Mouse (Mus musculus): ENCODE results near the gene Guca1b. TPM values are rescaled to one million over a fixed set of nuclear protein-coding genes. Genes with fewer than 3 reads are reported as not detected.
A peak's percentile ranks its signal among the peaks of the same experiment; 100 is the strongest.
"Not testable (repeated sequence)": the region's sequence is repeated elsewhere in the genome, so short reads cannot be mapped to it uniquely, and the experiment has no call there.

Gene Guca1b
- polyA plus RNA-seq, 1 experiment from 2014 or later: 0.25 TPM

DNA sequence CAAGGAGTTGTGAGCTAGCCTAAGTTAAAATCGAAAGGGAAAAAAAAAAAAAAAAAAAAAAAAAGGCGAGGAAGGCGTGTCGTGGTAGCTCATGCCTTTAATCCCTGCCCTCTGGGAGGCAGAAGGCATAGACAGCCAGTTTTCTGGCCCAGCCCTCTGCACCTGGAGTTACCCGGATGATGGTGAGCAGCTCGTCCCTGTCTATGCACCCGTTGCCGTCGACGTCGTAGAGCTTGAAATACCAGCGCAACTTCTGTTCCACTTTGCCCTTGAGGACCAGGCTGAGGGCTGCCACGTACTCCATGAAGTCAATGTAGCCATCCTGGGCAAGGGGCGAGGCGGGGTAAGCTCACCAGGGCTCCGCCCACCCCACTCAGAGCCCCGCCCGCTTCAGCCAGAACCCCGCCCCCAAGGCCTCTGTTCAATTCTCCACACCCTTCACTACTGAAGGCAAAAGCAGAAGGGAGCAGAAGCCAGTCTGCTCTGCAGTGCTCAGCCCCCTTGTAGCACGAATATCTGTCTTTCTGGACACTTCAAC is 10.3 kb downstream of the Guca1b start:
- no peak; the same call in 1 of the 2 replicates for ATAC-seq (ENCODE audit: insufficient number of reproducible peaks, low FRiP score, low TSS enrichment, low read depth)

DNA sequence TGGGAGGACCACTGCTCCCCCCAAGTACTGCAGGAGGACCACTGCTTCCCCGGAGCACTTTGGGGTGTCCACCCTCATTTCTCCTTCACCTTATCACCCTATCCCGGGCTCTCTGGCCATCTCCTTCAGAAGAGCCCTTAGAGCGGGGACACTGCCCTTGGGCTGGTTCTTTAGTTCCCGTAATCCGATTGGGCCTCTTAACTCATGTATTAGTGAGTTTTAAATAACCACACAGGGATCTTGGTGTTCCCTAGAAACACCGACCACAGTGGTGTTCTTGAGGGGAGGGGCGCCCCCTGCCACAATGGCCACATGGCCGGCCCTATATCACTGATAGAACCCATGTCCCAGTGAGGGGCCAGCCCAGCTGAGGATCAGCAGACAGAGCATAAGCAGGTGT is 13.9 kb downstream of the Guca1b start:
- Histone ChIP-seq H3K4me1 (ENCODE audit: control insufficient read depth, insufficient read depth, low read length) (no peaks in the 10 kb centered on the region), H3K27me3 (ENCODE audit: control insufficient read depth, insufficient read depth, low read length) (peaks cover 26% of the 10 kb centered on the region), H3K4me3 (ENCODE audit: low read depth, low read length) (no peak overlapping the region), H3K9ac (ENCODE audit: low read length) (no peak overlapping the region), H3K36me3 (ENCODE audit: control insufficient read depth, insufficient read depth, low read length) (no peaks in the 10 kb centered on the region), H3K9me3 (ENCODE audit: control insufficient read depth, low read length) (no peaks in the 10 kb centered on the region), H3K4me2 (ENCODE audit: low read depth, severe bottlenecking) (no peak overlapping the region), H3K27ac (replicated peaks; ENCODE audit: low read depth, low read length) (no peak overlapping the region)
- 84% methylated on average over 8 of the region's 8 CpGs for WGBS
- DNase-seq (ENCODE audit: low spot score): no peak
- no peak for ATAC-seq (ENCODE audit: insufficient number of reproducible peaks, low FRiP score, low TSS enrichment, low read depth)

More for the DNA sequence above, 10.3 kb downstream of the Guca1b start:
- WGBS: 2% methylated on average over 20 of the region's 20 CpGs
- Histone ChIP-seq H3K27ac (replicated peaks; ENCODE audit: low read depth, low read length) (no peak overlapping the region), H3K9me3 (ENCODE audit: control insufficient read depth, low read length) (no peaks in the 10 kb centered on the region; the same call in 1 of the 2 replicates), H3K4me3 (ENCODE audit: low read depth, low read length) (no peak overlapping the region), H3K4me2 (ENCODE audit: low read depth, severe bottlenecking) (peak overlapping the region; percentile 29), H3K4me1 (ENCODE audit: control insufficient read depth, insufficient read depth, low read length) (no peaks in the 10 kb centered on the region), H3K9ac (ENCODE audit: low read length) (peak overlapping the region; percentile 12; the same call in 1 of the 2 replicates), H3K36me3 (ENCODE audit: control insufficient read depth, insufficient read depth, low read length) (no peaks in the 10 kb centered on the region), H3K27me3 (ENCODE audit: control insufficient read depth, insufficient read depth, low read length) (peaks cover 27% of the 10 kb centered on the region)
- peak; percentile 62 for DNase-seq (ENCODE audit: low spot score)

DNA sequence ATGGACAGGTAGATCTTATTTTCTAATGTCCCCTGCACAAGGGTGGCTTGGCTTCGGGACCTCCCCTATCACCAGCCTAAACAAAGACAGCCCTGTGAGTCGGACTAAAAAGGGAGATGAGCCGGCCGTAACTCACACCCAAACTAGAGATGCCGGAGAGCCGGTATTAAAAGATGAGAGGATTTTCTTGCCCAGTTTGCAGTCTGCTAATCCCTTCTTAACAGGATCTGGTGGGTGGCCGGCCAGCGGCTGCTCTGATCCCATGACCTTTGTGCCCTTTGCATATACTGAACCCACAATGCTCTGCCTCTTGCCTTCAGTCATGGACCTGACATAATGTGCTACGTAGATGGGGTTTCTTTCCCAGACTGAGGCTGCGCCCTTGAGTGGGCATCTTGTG is 15.3 kb downstream of the Guca1b start, which contains the start of gene Guca1a:
Guca1a (minus strand) TSS at position 134 of the 400 bp plus-strand sequence.
- no peaks in the 10 kb centered on the region for H3K4me1 ChIP-seq (ENCODE audit: control insufficient read depth, insufficient read depth, low read length)
- DNase-seq (ENCODE audit: low spot score) (no peak), ATAC-seq (ENCODE audit: insufficient number of reproducible peaks, low FRiP score, low TSS enrichment, low read depth) (no peak)
- no peak within 1 kb of the TSS for H3K4me3 ChIP-seq (ENCODE audit: low read depth, low read length)
- H3K36me3 ChIP-seq (ENCODE audit: control insufficient read depth, insufficient read depth, low read length): no peaks in the 10 kb centered on the region
- no peak within 1 kb of the TSS for H3K4me2 ChIP-seq (ENCODE audit: low read depth, severe bottlenecking)
- no peak within 1 kb of the TSS for H3K9ac ChIP-seq (ENCODE audit: low read length)
- no peaks in the 10 kb centered on the region for H3K9me3 ChIP-seq (ENCODE audit: control insufficient read depth, low read length)
- 49% methylated on average over 10 of the region's 10 CpGs for WGBS
- peaks cover 13% of the 10 kb centered on the region for H3K27me3 ChIP-seq (ENCODE audit: control insufficient read depth, insufficient read depth, low read length)
- H3K27ac ChIP-seq (replicated peaks; ENCODE audit: low read depth, low read length): no peak within 1 kb of the TSS

DNA sequence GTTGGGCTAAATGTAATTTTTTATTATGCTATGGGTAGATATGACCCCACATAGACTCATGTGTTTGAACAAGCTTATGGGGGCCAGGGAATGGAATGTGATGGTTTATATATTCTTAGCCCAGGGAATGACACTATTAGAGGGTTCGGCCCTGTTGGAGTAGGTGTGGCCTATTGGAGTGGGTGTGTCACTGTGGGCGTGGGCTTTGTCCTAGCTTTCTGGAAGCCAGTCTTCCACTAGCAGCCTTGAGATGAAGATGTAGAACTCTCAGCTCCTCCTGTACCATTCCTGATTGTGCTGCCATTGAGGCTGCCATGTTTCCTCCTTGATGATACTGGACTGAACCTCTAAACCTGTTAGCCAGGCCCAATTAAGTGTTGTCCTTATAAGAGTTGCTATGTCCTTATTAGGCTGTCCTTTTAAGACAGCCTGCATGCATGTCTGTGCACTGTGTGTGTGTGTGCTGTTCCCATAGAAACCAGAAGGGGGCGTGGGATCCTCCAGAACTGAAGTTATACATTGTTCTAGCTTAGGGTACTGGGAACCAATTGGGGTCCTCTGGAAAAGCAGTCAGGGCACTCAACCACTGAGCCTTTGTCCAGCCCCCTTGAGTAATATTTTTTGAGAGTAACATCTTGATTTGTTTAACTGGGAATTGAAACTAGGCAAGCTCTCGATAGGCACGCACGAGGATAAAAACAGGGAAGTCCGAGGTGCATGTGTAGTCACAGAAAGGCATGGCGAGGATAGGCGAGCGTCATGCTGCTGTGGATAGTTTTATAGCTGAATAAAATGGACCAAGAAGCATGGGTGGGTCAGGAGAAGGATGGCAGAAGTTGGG is 22.7 kb downstream of the Guca1b start:
- Histone ChIP-seq H3K27ac (replicated peaks; ENCODE audit: low read depth, low read length) (no peak overlapping the region), H3K36me3 (ENCODE audit: control insufficient read depth, insufficient read depth, low read length) (no peaks in the 10 kb centered on the region), H3K4me1 (ENCODE audit: control insufficient read depth, insufficient read depth, low read length) (no peaks in the 10 kb centered on the region), H3K27me3 (ENCODE audit: control insufficient read depth, insufficient read depth, low read length) (peaks cover 13% of the 10 kb centered on the region), H3K4me3 (ENCODE audit: low read depth, low read length) (no peak overlapping the region), H3K9me3 (ENCODE audit: control insufficient read depth, low read length) (no peaks in the 10 kb centered on the region), H3K9ac (ENCODE audit: low read length) (no peak overlapping the region), H3K4me2 (ENCODE audit: low read depth, severe bottlenecking) (no peak overlapping the region)
- DNase-seq (ENCODE audit: low spot score) (no peak), ATAC-seq (ENCODE audit: insufficient number of reproducible peaks, low FRiP score, low TSS enrichment, low read depth) (no peak)
- WGBS: 59% methylated on average over 10 of the region's 10 CpGs

DNA sequence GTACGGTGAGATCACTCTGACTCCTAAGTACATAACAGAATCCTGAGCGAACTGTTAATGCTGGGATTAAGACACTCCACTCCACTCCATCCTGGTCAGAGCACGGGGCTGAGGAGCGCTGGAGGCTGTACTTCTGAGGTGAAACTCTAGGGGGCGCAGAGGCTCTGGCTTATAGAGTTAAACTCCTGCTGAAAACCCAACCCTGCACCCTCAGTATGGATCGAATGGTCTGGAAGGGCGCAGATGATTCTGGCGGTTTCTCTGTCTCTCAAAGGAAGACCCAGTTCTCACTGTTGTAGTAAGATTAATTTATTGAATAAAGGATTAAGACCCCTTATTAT is 23.3 kb downstream of the Guca1b start:
- no peak overlapping the region for H3K9ac ChIP-seq (ENCODE audit: low read length)
- H3K4me1 ChIP-seq (ENCODE audit: control insufficient read depth, insufficient read depth, low read length): no peaks in the 10 kb centered on the region
- H3K9me3 ChIP-seq (ENCODE audit: control insufficient read depth, low read length): no peaks in the 10 kb centered on the region
- no peak overlapping the region for H3K4me3 ChIP-seq (ENCODE audit: low read depth, low read length)
- WGBS: 27% methylated on average over 8 of the region's 8 CpGs
- DNase-seq (ENCODE audit: low spot score): peak; percentile 81
- no peak overlapping the region for H3K4me2 ChIP-seq (ENCODE audit: low read depth, severe bottlenecking)
- H3K27ac ChIP-seq (replicated peaks; ENCODE audit: low read depth, low read length): no peak overlapping the region
- H3K27me3 ChIP-seq (ENCODE audit: control insufficient read depth, insufficient read depth, low read length): peaks cover 13% of the 10 kb centered on the region
- no peaks in the 10 kb centered on the region for H3K36me3 ChIP-seq (ENCODE audit: control insufficient read depth, insufficient read depth, low read length)
- no peak for ATAC-seq (ENCODE audit: insufficient number of reproducible peaks, low FRiP score, low TSS enrichment, low read depth)

GRCm38 (mm10) chr17:47409897-47410861 is 25.0 kb downstream of the Guca1b start:
- not testable (repeated sequence) for H3K4me1 ChIP-seq (ENCODE audit: control insufficient read depth, insufficient read depth, low read length); H3K9me3 ChIP-seq (ENCODE audit: control insufficient read depth, low read length); ATAC-seq (ENCODE audit: insufficient number of reproducible peaks, low FRiP score, low TSS enrichment, low read depth); H3K9ac ChIP-seq (ENCODE audit: low read length); H3K36me3 ChIP-seq (ENCODE audit: control insufficient read depth, insufficient read depth, low read length); H3K27ac ChIP-seq (replicated peaks; ENCODE audit: low read depth, low read length)
- Histone ChIP-seq H3K4me2 (ENCODE audit: low read depth, severe bottlenecking) (peak overlapping the region; percentile 43), H3K27me3 (ENCODE audit: control insufficient read depth, insufficient read depth, low read length) (peaks cover 13% of the 10 kb centered on the region), H3K4me3 (ENCODE audit: low read depth, low read length) (peak overlapping the region; percentile 28)
- peak; percentile 51 for DNase-seq (ENCODE audit: low spot score)
- 4% methylated on average over 74 of the region's 74 CpGs for WGBS

GRCm38 (mm10) chr17:47420195-47420594 is 35.0 kb downstream of the Guca1b start:
- Histone ChIP-seq H3K4me3 (ENCODE audit: low read depth, low read length) (no peak overlapping the region), H3K4me1 (ENCODE audit: control insufficient read depth, insufficient read depth, low read length) (no peaks in the 10 kb centered on the region), H3K4me2 (ENCODE audit: low read depth, severe bottlenecking) (no peak overlapping the region), H3K27me3 (ENCODE audit: control insufficient read depth, insufficient read depth, low read length) (no peaks in the 10 kb centered on the region), H3K9ac (ENCODE audit: low read length) (no peak overlapping the region), H3K27ac (replicated peaks; ENCODE audit: low read depth, low read length) (no peak overlapping the region), H3K9me3 (ENCODE audit: control insufficient read depth, low read length) (no peaks in the 10 kb centered on the region), H3K36me3 (ENCODE audit: control insufficient read depth, insufficient read depth, low read length) (no peaks in the 10 kb centered on the region)
- 72% methylated on average over 2 of the region's 2 CpGs for WGBS
- no peak for DNase-seq (ENCODE audit: low spot score)
- ATAC-seq (ENCODE audit: insufficient number of reproducible peaks, low FRiP score, low TSS enrichment, low read depth): no peak

- Histone ChIP-seq H3K27ac (replicated peaks; ENCODE audit: low read depth, low read length) (no peak overlapping the region), H3K4me3 (ENCODE audit: low read depth, low read length) (no peak overlapping the region), H3K4me2 (ENCODE audit: low read depth, severe bottlenecking) (no peak overlapping the region), H3K9ac (ENCODE audit: low read length) (no peak overlapping the region), H3K9me3 (ENCODE audit: control insufficient read depth, low read length) (no peaks in the 10 kb centered on the region), H3K4me1 (ENCODE audit: control insufficient read depth, insufficient read depth, low read length) (no peaks in the 10 kb centered on the region), H3K27me3 (ENCODE audit: control insufficient read depth, insufficient read depth, low read length) (no peaks in the 10 kb centered on the region), H3K36me3 (ENCODE audit: control insufficient read depth, insufficient read depth, low read length) (no peaks in the 10 kb centered on the region)
- no peak for ATAC-seq (ENCODE audit: insufficient number of reproducible peaks, low FRiP score, low TSS enrichment, low read depth)
- WGBS: 86% methylated on average over 3 of the region's 3 CpGs
- no peak for DNase-seq (ENCODE audit: low spot score)
These were observed 36.4 kb downstream of the Guca1b start for GRCm38 (mm10) chr17:47421566-47421965.
